Comparison of ENCODE assay signal across 9 mouse cellular contexts in genomic region chr11:72050895-72051858, GRCm38 (mm10). TPM values are rescaled to one million over a fixed set of nuclear protein-coding genes. Genes with fewer than 3 reads are reported as not detected.
A peak's percentile ranks its signal among the peaks of the same experiment; 100 is the strongest.
DNase-seq lines count a peak whose midpoint lies in the region; ATAC-seq and TF ChIP-seq lines count a peak whose summit lies in the region.
"Had no signal": no experiment of that assay in that cellular context is flagged by ENCODE, and none has a peak within 500 bp of the region (broad histone marks: within the 10 kb centered on the region; RNA-seq: fewer than 3 reads in every experiment).

No protein-coding gene starts in this region.

- peak; percentile 67 for TF ChIP-seq CTCF in intestine, postnatal 0 days (IDR thresholded peaks at IDR 0.05; ENCODE audit: low read depth)

- H3K36me3 ChIP-seq in heart, embryonic 11.5 days (ENCODE audit: control insufficient read depth, insufficient read depth, low read length), result peaks cover 3% of the 10 kb centered on the region; the same call in 1 of the 2 replicates
- peaks cover 6% of the 10 kb centered on the region; the same call in 1 of the 2 replicates for H3K36me3 ChIP-seq in embryonic facial prominence, embryonic 15.5 days
- no peaks in the 10 kb centered on the region for H3K36me3 ChIP-seq in intestine, postnatal 0 days (ENCODE audit: control insufficient read depth, insufficient read depth)
- peaks cover 16% of the 10 kb centered on the region for H3K36me3 ChIP-seq in midbrain, embryonic 12.5 days

- DNase-seq in heart, adult 9 months (ENCODE audit: low spot score in 2 of 2), result no peak
- DNase-seq in Muller cell, postnatal 12 days (ENCODE audit: inconsistent ontology term), result peak; percentile 30
- peak; percentile 64 for DNase-seq in testis, postnatal 10 days (ENCODE audit: low spot score)
- no peak for DNase-seq in adrenal gland, adult 8-10 months

- peak overlapping the region; percentile 52 for H3K4me3 ChIP-seq in heart, embryonic 11.5 days (ENCODE audit: low read depth, low read length)
- peak overlapping the region; percentile 46 for H3K4me3 ChIP-seq in embryonic facial prominence, embryonic 15.5 days (replicated peaks)
- peak overlapping the region; percentile 38 for H3K4me3 ChIP-seq in intestine, postnatal 0 days (ENCODE audit: low read depth, low read length)
- peak overlapping the region; percentile 58 for H3K4me3 ChIP-seq in midbrain, embryonic 12.5 days

- WGBS in heart, embryonic 11.5 days (ENCODE audit: insufficient replicate concordance), result 3% methylated on average over 44 of the region's 45 CpGs
- WGBS in embryonic facial prominence, embryonic 15.5 days, result 2% methylated on average over 44 of the region's 45 CpGs
- WGBS in intestine, postnatal 0 days, result 8% methylated on average over 43 of the region's 45 CpGs
- WGBS in midbrain, embryonic 12.5 days, result 1% methylated on average over 45 of the region's 45 CpGs

- ATAC-seq in heart, embryonic 11.5 days (replicated peaks; ENCODE audit: insufficient number of reproducible peaks, low FRiP score, low TSS enrichment), result peak; percentile 20; the same call in 1 of the 2 replicates
- ATAC-seq in embryonic facial prominence, embryonic 15.5 days (ENCODE audit: insufficient number of reproducible peaks, low FRiP score, low TSS enrichment, low read depth), result no peak
- peak; percentile 37; the same call in 1 of the 2 replicates for ATAC-seq in intestine, postnatal 0 days
- ATAC-seq in midbrain, embryonic 12.5 days (ENCODE audit: low FRiP score, low read depth), result peak; percentile 29; the same call in 1 of the 2 replicates

- H3K4me1 ChIP-seq in heart, embryonic 11.5 days (ENCODE audit: control insufficient read depth, insufficient read depth, low read length), result peaks cover 4% of the 10 kb centered on the region; the same call in 1 of the 2 replicates
- peaks cover 45% of the 10 kb centered on the region for H3K4me1 ChIP-seq in embryonic facial prominence, embryonic 15.5 days
- H3K4me1 ChIP-seq in intestine, postnatal 0 days (replicated peaks; ENCODE audit: control insufficient read depth, insufficient read depth, low read length), result 0 out of 2 replicates have a peak, but pooled peaks cover 4% of the 10 kb centered on the region
- peaks cover 12% of the 10 kb centered on the region for H3K4me1 ChIP-seq in midbrain, embryonic 12.5 days

- peaks cover 32% of the 10 kb centered on the region for H3K27me3 ChIP-seq in heart, embryonic 11.5 days (ENCODE audit: control insufficient read depth, insufficient read depth, low read length)
- H3K27me3 ChIP-seq in embryonic facial prominence, embryonic 15.5 days, result no peaks in the 10 kb centered on the region
- H3K27me3 ChIP-seq in intestine, postnatal 0 days (replicated peaks; ENCODE audit: control insufficient read depth, insufficient read depth, low read length), result peaks cover 5% of the 10 kb centered on the region
- peaks cover 59% of the 10 kb centered on the region for H3K27me3 ChIP-seq in midbrain, embryonic 12.5 days

- H3K4me2 ChIP-seq in heart, embryonic 11.5 days, result peak overlapping the region; percentile 93
- peak overlapping the region; percentile 86 for H3K4me2 ChIP-seq in embryonic facial prominence, embryonic 15.5 days (replicated peaks)
- H3K4me2 ChIP-seq in intestine, postnatal 0 days (replicated peaks; ENCODE audit: low read depth), result peak overlapping the region; percentile 72
- peak overlapping the region; percentile 92 for H3K4me2 ChIP-seq in midbrain, embryonic 12.5 days (replicated peaks)

- no peak overlapping the region for H3K27ac ChIP-seq in heart, embryonic 11.5 days (ENCODE audit: low read depth, low read length)
- no peak overlapping the region for H3K27ac ChIP-seq in embryonic facial prominence, embryonic 15.5 days (replicated peaks)
- H3K27ac ChIP-seq in intestine, postnatal 0 days (ENCODE audit: low read depth, low read length), result no peak overlapping the region
- H3K27ac ChIP-seq in midbrain, embryonic 12.5 days (replicated peaks), result no peak overlapping the region

- peak overlapping the region; percentile 63 for H3K9ac ChIP-seq in heart, embryonic 11.5 days (ENCODE audit: low read depth, low read length)
- peak overlapping the region; percentile 23 for H3K9ac ChIP-seq in embryonic facial prominence, embryonic 15.5 days
- no peak overlapping the region for H3K9ac ChIP-seq in intestine, postnatal 0 days (ENCODE audit: low read depth, low read length)
- H3K9ac ChIP-seq in midbrain, embryonic 12.5 days (replicated peaks), result peak overlapping the region; percentile 62

- no peaks in the 10 kb centered on the region for H3K9me3 ChIP-seq in heart, embryonic 11.5 days (replicated peaks; ENCODE audit: control insufficient read depth, low read length)
- no peaks in the 10 kb centered on the region for H3K9me3 ChIP-seq in embryonic facial prominence, embryonic 15.5 days (replicated peaks)
- H3K9me3 ChIP-seq in intestine, postnatal 0 days (ENCODE audit: control insufficient read depth), result no peaks in the 10 kb centered on the region
- H3K9me3 ChIP-seq in midbrain, embryonic 12.5 days, result no peaks in the 10 kb centered on the region

RNA-seq across cellular contexts. Expression of gene Pimreg, which starts 9.3 kb away (rescaled TPM):
- polyA plus RNA-seq in heart, embryonic 11.5 days (2014; fragmentation: Nextera tagmentation; extraction: Ambion mirVana), result 98.2 and 99.0 TPM in 2 replicates
- polyA plus RNA-seq in embryonic facial prominence, embryonic 15.5 days (2015; fragmentation: Nextera tagmentation; extraction: Ambion mirVana), result 89.1 and 89.5 TPM in 2 replicates
- 14.0 and 17.4 TPM in 2 replicates for polyA plus RNA-seq in intestine, postnatal 0 days (2015; fragmentation: Nextera tagmentation; extraction: Ambion mirVana)
- 158 and 166 TPM in 2 replicates for polyA plus RNA-seq in midbrain, embryonic 12.5 days (2016; fragmentation: Nextera tagmentation; extraction: Ambion mirVana)
- 1 to 10 TPM; 1.6 to 4.4 (median 2.1) TPM for total RNA-seq in adrenal gland, adult 8-10 months (2022)

RNA-seq across cellular contexts. Expression of gene Aipl1, which starts 13.9 kb away (rescaled TPM):
- polyA plus RNA-seq in heart, embryonic 11.5 days (2014; fragmentation: Nextera tagmentation; extraction: Ambion mirVana), result 0.34 and 0.52 TPM in 2 replicates
- polyA plus RNA-seq in embryonic facial prominence, embryonic 15.5 days (2015; fragmentation: Nextera tagmentation; extraction: Ambion mirVana), result 0.38 and 0.56 TPM in 2 replicates
- polyA plus RNA-seq in intestine, postnatal 0 days (2015; fragmentation: Nextera tagmentation; extraction: Ambion mirVana), result 0.10 and 0.17 TPM in 2 replicates
- polyA plus RNA-seq in midbrain, embryonic 12.5 days (2016; fragmentation: Nextera tagmentation; extraction: Ambion mirVana), result 0.54 and 0.57 TPM in 2 replicates
- not detected for total RNA-seq in adrenal gland, adult 8-10 months (2022)
- total RNA-seq: layer of hippocampus, adult 8-10 months had no signal

Comparison
In these comparisons a context has a peak if more than half of its experiments do, and no peak if none do; other contexts are left out.
1. DNase-seq: peak in Muller cell, postnatal 12 days (single experiment) and testis, postnatal 10 days (single experiment); none in heart, adult 9 months (0 of 2) and adrenal gland, adult 8-10 months (single experiment).
2. Peak in every context shown above with its lines, with median percentiles within 50 percentile points of each other: H3K4me2 ChIP-seq and H3K4me3 ChIP-seq.